Mouse (Mus musculus) megakaryocyte, embryonic 14.5 days (primary cell): ENCODE measurements around the gene Ski. TPM values are rescaled to one million over a fixed set of nuclear protein-coding genes. Genes with fewer than 3 reads are reported as not detected.
A peak's percentile ranks its signal among the peaks of the same experiment; 100 is the strongest.

ENCODE experiments used
- H3K27me3 ChIP-seq: replicated peaks from 2 replicates; pipeline ENCODE3; 2012; ENCODE audit warnings: inconsistent platforms
- H3K36me3 ChIP-seq: replicated peaks from 2 replicates; pipeline ENCODE3; 2012; ENCODE audit warnings: low read length, inconsistent platforms, mixed read lengths
- H3K4me1 ChIP-seq: 2 replicates; pipeline ENCODE4 v1.6.1; 2012; ENCODE audit warnings: inconsistent platforms
- H3K4me3 ChIP-seq: replicated peaks from 2 replicates; pipeline ENCODE3; 2012; ENCODE audit warnings: moderate library complexity, mild to moderate bottlenecking, inconsistent platforms
- H3K9me3 ChIP-seq: 2 replicates; pipeline ENCODE4 v1.6.1; 2012; ENCODE audit warnings: inconsistent platforms
- FLI1 ChIP-seq: IDR thresholded peaks from 2 replicates; pipeline ENCODE4 v1.6.1; 2012; ENCODE audit warnings: low read length, inconsistent platforms, mixed read lengths
- GATA1 ChIP-seq: IDR thresholded peaks from 3 replicates; pipeline ENCODE4 v1.6.1; 2012; ENCODE audit warnings: mixed read lengths, low read length, inconsistent platforms, borderline replicate concordance
- polyA plus RNA-seq: library from polyadenylated mRNA; stranded (reverse); fragments of >175 nt; gene quantifications from 2 replicates; pipeline ENCODE4 v1.2.3, GENCODE M21; 2012; ENCODE audit warnings: low replicate concordance; ENCODE audit not compliant: insufficient read depth

Ski gene
- polyA plus RNA-seq, 1 experiment = 31.5 TPM

GRCm38 (mm10) chr4:155125310-155125709, 97.1 kb downstream of the Ski start:
- Histone ChIP-seq H3K36me3 (peaks cover 33% of the 10 kb centered on the region), H3K4me1 (peaks cover 90% of the 10 kb centered on the region), H3K9me3 (peaks cover 5% of the 10 kb centered on the region; the same call in 1 of the 2 replicates), H3K4me3 (no peak overlapping the region), H3K27me3 (peaks cover 2% of the 10 kb centered on the region)
- no peak for TF ChIP-seq FLI1
- TF ChIP-seq GATA1 = no peak

DNA sequence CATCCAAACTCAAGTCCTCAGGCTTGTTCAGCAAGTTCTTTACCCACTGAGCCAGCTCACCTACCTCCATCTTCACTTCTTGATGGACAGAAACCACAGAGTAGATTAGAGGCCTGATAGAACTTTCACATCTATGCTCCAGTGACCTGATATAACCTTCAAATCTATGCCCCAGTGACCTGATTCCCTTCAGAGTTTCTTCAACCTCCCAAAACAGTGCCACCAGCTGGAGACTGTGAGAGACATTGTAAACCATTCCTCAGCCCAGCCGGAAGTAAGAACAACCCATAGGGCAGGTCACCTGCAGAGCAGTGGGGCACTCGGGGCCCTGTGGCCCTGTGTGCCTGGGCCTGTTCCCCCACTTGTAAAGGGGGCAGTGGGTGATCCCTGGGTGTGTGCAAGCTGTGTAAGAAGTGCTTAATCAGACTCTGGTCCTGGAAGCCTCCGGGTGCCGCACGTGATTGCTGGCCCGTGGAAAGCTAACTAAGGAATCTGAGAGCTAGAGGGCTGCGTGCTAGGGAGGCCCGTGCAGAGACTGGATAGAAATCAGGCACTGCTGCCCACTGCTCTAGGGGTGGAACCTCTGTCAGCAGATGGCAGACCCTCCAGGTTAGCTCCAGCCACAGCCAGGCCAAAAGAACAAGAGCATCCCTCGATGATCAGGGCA, 98.4 kb downstream of the Ski start:
- peaks cover 22% of the 10 kb centered on the region for H3K36me3 ChIP-seq
- no peak overlapping the region for H3K4me3 ChIP-seq
- peaks cover 85% of the 10 kb centered on the region for H3K4me1 ChIP-seq
- H3K9me3 ChIP-seq = peaks cover 5% of the 10 kb centered on the region; the same call in 1 of the 2 replicates
- no peaks in the 10 kb centered on the region for H3K27me3 ChIP-seq
- TF ChIP-seq GATA1 (no peak), FLI1 (no peak)

DNA sequence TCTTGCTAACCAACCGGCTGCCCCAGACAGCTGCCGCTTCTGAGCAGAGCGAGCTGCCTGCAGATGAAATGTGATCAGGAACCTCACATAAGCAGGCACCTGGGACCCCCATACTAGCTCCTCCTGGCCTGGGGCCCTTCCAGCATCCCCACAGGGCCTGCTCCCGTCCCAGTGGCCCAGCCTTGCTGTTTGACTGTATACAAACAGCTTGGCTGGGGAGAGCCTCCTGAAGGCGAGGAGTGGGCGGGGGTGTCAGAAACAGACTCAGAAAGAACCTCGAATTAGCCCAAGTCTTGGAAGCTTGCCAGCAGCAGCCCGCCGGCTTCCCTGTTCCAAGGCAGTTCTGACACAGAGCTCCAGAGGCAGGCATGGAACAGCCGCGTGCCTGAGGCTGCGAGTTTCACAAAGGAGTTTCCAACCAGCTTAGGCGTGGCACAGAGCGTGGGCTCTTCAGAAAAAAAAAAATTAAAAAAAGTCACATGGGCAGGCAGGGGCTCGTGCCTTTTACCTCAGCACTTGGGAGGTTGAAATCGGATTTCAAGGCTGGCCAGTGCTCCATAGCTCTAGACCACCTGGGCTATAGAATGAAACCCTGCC, 99.8 kb downstream of the Ski start:
- no peak overlapping the region for H3K4me3 ChIP-seq
- TF ChIP-seq FLI1 (no peak), GATA1 (no peak)
- H3K4me1 ChIP-seq = peaks cover 82% of the 10 kb centered on the region
- peaks cover 5% of the 10 kb centered on the region; the same call in 1 of the 2 replicates for H3K9me3 ChIP-seq
- H3K36me3 ChIP-seq = peaks cover 18% of the 10 kb centered on the region
- no peaks in the 10 kb centered on the region for H3K27me3 ChIP-seq

- peaks cover 5% of the 10 kb centered on the region; the same call in 1 of the 2 replicates for H3K9me3 ChIP-seq
- TF ChIP-seq FLI1 (no peak), GATA1 (no peak)
- H3K4me1 ChIP-seq = peaks cover 82% of the 10 kb centered on the region
- H3K4me3 ChIP-seq = peak overlapping the region; percentile 53
- H3K27me3 ChIP-seq = no peaks in the 10 kb centered on the region
- peaks cover 18% of the 10 kb centered on the region for H3K36me3 ChIP-seq
These were observed 100.4 kb downstream of the Ski start for GRCm38 (mm10) chr4:155121915-155122443.

DNA sequence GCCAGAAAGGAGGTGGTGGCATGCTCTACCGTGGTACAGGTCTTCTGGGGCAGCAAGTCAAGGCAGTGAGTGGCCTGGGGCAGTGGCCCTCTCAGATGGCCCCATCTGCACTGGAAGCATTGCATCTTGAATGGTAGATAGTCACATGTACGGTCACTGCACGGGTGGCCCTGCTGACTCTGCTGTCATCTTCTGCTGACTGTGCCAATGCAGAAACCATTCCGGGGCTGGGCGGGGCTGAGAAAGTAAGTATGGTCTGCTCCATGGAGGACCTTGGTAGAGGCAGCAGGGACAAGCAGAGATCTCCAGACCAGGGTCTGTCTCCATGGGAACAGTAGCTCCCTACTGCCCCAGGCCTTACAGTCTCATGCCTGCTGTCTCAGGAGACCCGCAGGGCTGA, 101.2 kb downstream of the Ski start:
- peaks cover 5% of the 10 kb centered on the region; the same call in 1 of the 2 replicates for H3K9me3 ChIP-seq
- peaks cover 82% of the 10 kb centered on the region for H3K4me1 ChIP-seq
- TF ChIP-seq GATA1 (no peak), FLI1 (no peak)
- H3K4me3 ChIP-seq = peak overlapping the region; percentile 51
- H3K27me3 ChIP-seq = no peaks in the 10 kb centered on the region
- peaks cover 18% of the 10 kb centered on the region for H3K36me3 ChIP-seq

DNA sequence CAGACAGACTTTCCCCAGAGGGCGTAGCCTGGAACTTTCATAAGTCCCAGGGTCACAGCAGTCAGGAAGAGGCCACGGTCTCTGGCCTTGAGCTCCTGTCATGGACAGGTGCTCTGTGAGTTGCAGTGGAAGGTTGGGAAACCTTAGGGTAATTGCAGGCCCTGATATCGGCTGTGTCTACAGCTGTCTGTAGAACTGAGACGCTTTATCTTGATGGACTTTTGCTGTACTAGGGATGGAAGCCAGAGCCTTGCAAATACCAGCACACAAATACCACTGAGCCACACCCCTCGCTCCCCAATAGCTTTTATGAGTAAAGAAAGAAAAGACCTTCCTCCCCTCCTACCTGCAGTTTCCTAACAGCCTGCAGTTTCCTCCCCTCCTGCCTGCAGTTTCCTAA, 101.8 kb downstream of the Ski start:
- Histone ChIP-seq H3K36me3 (peaks cover 18% of the 10 kb centered on the region), H3K4me1 (peaks cover 82% of the 10 kb centered on the region), H3K4me3 (no peak overlapping the region), H3K9me3 (peaks cover 5% of the 10 kb centered on the region; the same call in 1 of the 2 replicates), H3K27me3 (no peaks in the 10 kb centered on the region)
- TF ChIP-seq GATA1 = no peak
- TF ChIP-seq FLI1 = no peak

DNA sequence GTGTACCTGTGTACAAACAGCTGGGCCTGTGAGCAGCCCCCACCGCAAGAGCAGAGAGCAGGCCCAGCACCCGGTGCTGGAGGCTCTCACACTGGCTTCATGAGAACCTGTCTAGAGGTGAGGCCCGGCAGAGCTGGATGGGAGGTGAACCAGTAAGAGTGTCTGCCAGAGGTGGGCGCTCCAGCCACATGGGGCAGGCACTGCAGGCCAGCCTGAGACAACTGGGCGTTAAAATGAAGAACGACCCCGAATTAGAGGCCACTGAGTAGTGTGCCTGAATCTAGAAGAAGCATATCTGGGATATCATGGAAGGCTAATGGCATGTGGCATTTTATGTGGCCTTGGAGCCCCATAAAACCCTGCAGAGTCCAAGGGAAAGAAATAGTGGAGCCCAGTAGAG, 102.4 kb downstream of the Ski start:
- Histone ChIP-seq H3K36me3 (peaks cover 18% of the 10 kb centered on the region), H3K9me3 (peaks cover 5% of the 10 kb centered on the region; the same call in 1 of the 2 replicates), H3K4me1 (peaks cover 82% of the 10 kb centered on the region), H3K27me3 (peaks cover 3% of the 10 kb centered on the region), H3K4me3 (no peak overlapping the region)
- TF ChIP-seq FLI1 (no peak), GATA1 (no peak)

GRCm38 (mm10) chr4:155118278-155118677, 104.1 kb downstream of the Ski start:
- H3K4me1 ChIP-seq = peaks cover 73% of the 10 kb centered on the region
- TF ChIP-seq GATA1 (no peak), FLI1 (no peak)
- H3K9me3 ChIP-seq = 0 out of 2 replicates have a peak, but pooled peaks cover under 1% of the 10 kb centered on the region
- peaks cover 10% of the 10 kb centered on the region for H3K36me3 ChIP-seq
- no peak overlapping the region for H3K4me3 ChIP-seq
- H3K27me3 ChIP-seq = peaks cover 8% of the 10 kb centered on the region

GRCm38 (mm10) chr4:155117396-155117978, 104.9 kb downstream of the Ski start:
- Histone ChIP-seq H3K4me1 (peaks cover 66% of the 10 kb centered on the region), H3K9me3 (no peaks in the 10 kb centered on the region), H3K36me3 (peaks cover 7% of the 10 kb centered on the region), H3K27me3 (peaks cover 11% of the 10 kb centered on the region), H3K4me3 (peak overlapping the region; percentile 35)
- no peak for TF ChIP-seq GATA1
- no peak for TF ChIP-seq FLI1
